Mouse (Mus musculus) liver, postnatal 0 days (tissue): ENCODE data around the gene Odf3.
A peak's percentile ranks its signal among the peaks of the same experiment; 100 is the strongest.

Source experiments
- CTCF ChIP-seq: sonication (generic); IDR thresholded peaks from 2 replicates; pipeline ENCODE4 v1.5.1; 2016; ENCODE audit warnings: antibody characterized with exemption, low read depth
- EP300 ChIP-seq: IDR thresholded peaks from 2 replicates; pipeline ENCODE4 v1.6.1; 2016; ENCODE audit warnings: antibody characterized with exemption, low read depth, mild to moderate bottlenecking

GRCm38 (mm10) chr7:140805704-140806103 lies 41.9 kb upstream of the Odf3 start:
- TF ChIP-seq CTCF (peak; percentile 88), EP300 (no peak)
